Mouse (Mus musculus) neural tube, embryonic 13.5 days (tissue): ENCODE measurements around the gene Fancc. TPM values are rescaled to one million over a fixed set of nuclear protein-coding genes. Genes with fewer than 3 reads are reported as not detected.
A peak's percentile ranks its signal among the peaks of the same experiment; 100 is the strongest.

Source experiments
- ATAC-seq: fragments of 200-750 bp; cut with Nextera tagmentation; 2 replicates; pipeline ENCODE4 v1.8.0; 2017; ENCODE audit warnings: low read depth, mild to moderate bottlenecking, moderate TSS enrichment, moderate library complexity
- H3K27ac ChIP-seq: fragments of 300-500 bp; sonication (generic); replicated peaks from 2 replicates; pipeline ENCODE4 v1.5.1; 2015; ENCODE audit warnings: moderate library complexity, mild to moderate bottlenecking, inconsistent platforms
- H3K27me3 ChIP-seq: fragments of 300-500 bp; sonication (generic); 2 replicates; pipeline ENCODE4 v1.6.1; 2015; ENCODE audit warnings: mild to moderate bottlenecking, inconsistent platforms
- H3K36me3 ChIP-seq: fragments of 300-500 bp; sonication (generic); 2 replicates; pipeline ENCODE4 v1.6.1; 2015; ENCODE audit warnings: mild to moderate bottlenecking, inconsistent platforms
- H3K4me1 ChIP-seq: fragments of 300-500 bp; sonication (generic); replicated peaks from 2 replicates; pipeline ENCODE4 v1.6.1; 2015; ENCODE audit warnings: inconsistent platforms
- H3K4me2 ChIP-seq: fragments of 300-500 bp; sonication (generic); 2 replicates; pipeline ENCODE4 v1.6.1; 2015; ENCODE audit warnings: inconsistent platforms, mild to moderate bottlenecking, moderate library complexity
- H3K4me3 ChIP-seq: fragments of 300-500 bp; sonication (generic); 2 replicates; pipeline ENCODE4 v1.5.1; 2015; ENCODE audit warnings: mild to moderate bottlenecking, inconsistent platforms
- H3K9ac ChIP-seq: fragments of 300-500 bp; sonication (generic); 2 replicates; pipeline ENCODE4 v1.6.1; 2015; ENCODE audit warnings: moderate library complexity, mild to moderate bottlenecking, inconsistent platforms
- H3K9me3 ChIP-seq: fragments of 300-500 bp; sonication (generic); 2 replicates; pipeline ENCODE4 v1.6.1; 2016; ENCODE audit warnings: inconsistent platforms
- WGBS: fragments of 180-500 bp; shearing (Covaris S2); methylation state at CpG from one replicate; pipeline ENCODE4 v1.1.7; 2015; 5-methylcytosine and 5-hydroxymethylcytosine counted together
- polyA plus RNA-seq: library from polyadenylated mRNA; unstranded; fragments of >200 nt; fragmentation: Nextera tagmentation; extraction: Ambion mirVana; gene quantifications from 2 replicates; pipeline ENCODE4 v1.2.1, GENCODE M21; 2015

Fancc gene
- polyA plus RNA-seq, 1 experiment from 2014 or later = 15.3 TPM

DNA sequence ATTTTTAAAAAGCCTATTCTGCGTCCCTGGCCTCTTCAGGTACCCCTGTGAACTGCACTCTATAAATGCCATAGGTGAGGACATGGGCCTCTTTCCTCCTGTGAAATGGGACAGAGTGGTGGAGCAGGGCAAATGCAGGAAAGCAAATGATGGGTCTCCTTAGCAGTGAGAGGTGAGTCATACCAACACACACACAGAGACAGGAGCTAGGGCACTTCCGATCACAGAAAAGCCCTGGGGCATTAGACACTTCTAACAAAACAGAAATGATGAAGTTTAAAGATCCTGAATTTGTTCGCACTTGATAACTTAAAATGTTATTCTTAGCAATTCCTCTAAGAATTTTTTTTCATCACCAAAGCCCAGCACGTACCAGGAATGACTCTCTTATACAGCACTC, 157.1 kb downstream of the Fancc start:
- H3K4me2 ChIP-seq = no peak overlapping the region
- no peaks in the 10 kb centered on the region; the same call in 1 of the 2 replicates for H3K36me3 ChIP-seq
- 92% methylated on average over 4 of the region's 4 CpGs for WGBS
- H3K9ac ChIP-seq = no peak overlapping the region
- H3K27ac ChIP-seq = no peak overlapping the region
- H3K4me1 ChIP-seq = peaks cover 25% of the 10 kb centered on the region
- ATAC-seq = no peak
- no peak overlapping the region for H3K4me3 ChIP-seq
- no peaks in the 10 kb centered on the region for H3K27me3 ChIP-seq
- H3K9me3 ChIP-seq = no peaks in the 10 kb centered on the region

DNA sequence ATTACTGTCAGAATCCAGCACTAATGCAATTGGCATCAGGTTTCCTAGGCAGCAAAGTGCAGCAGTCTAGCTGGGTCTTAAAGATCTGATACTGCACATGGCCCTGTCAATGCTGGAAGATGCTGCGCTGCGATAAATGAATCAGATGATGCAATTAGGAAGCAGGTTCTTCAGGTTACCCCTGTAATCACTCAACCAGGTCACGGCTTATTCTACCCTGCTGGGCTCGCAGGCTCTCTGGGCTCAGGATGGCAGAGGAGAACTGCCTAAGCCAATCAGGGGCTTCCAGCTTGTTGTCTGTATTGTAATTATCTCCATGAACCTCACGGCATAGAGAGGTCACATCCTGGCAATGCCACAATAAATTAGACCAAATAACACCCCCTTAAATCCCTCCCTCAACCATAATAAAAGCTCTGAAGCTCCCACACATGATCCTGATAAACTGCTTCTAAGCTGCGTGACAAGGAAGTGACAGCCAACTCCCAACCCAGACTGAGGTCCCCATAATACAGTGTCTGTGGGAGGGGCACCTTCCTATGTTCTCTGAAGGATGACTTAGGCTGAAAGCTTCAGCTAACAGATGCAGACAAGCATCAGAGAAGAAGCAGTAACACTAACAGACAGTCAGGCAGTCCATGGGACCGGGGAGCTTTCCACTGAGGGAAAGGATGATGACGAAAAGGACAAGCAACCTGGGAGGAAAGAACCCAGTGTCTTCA, 159.7 kb downstream of the Fancc start:
- Histone ChIP-seq H3K9me3 (no peaks in the 10 kb centered on the region), H3K27me3 (no peaks in the 10 kb centered on the region), H3K4me3 (no peak overlapping the region), H3K9ac (peak overlapping the region; percentile 13), H3K4me2 (no peak overlapping the region), H3K27ac (peak overlapping the region; percentile 49), H3K36me3 (no peaks in the 10 kb centered on the region), H3K4me1 (peaks cover 25% of the 10 kb centered on the region)
- peak; percentile 36; the same call in 1 of the 2 replicates for ATAC-seq
- 51% methylated on average over 8 of the region's 8 CpGs for WGBS

GRCm38 (mm10) chr13:63336335-63336734, 160.7 kb downstream of the Fancc start:
- ATAC-seq = peak; percentile 92
- Histone ChIP-seq H3K4me3 (no peak overlapping the region), H3K36me3 (no peaks in the 10 kb centered on the region), H3K27ac (peak overlapping the region; percentile 49), H3K9ac (no peak overlapping the region), H3K27me3 (no peaks in the 10 kb centered on the region), H3K9me3 (no peaks in the 10 kb centered on the region), H3K4me1 (peaks cover 25% of the 10 kb centered on the region), H3K4me2 (no peak overlapping the region)
- 31% methylated on average over 7 of the region's 7 CpGs for WGBS

DNA sequence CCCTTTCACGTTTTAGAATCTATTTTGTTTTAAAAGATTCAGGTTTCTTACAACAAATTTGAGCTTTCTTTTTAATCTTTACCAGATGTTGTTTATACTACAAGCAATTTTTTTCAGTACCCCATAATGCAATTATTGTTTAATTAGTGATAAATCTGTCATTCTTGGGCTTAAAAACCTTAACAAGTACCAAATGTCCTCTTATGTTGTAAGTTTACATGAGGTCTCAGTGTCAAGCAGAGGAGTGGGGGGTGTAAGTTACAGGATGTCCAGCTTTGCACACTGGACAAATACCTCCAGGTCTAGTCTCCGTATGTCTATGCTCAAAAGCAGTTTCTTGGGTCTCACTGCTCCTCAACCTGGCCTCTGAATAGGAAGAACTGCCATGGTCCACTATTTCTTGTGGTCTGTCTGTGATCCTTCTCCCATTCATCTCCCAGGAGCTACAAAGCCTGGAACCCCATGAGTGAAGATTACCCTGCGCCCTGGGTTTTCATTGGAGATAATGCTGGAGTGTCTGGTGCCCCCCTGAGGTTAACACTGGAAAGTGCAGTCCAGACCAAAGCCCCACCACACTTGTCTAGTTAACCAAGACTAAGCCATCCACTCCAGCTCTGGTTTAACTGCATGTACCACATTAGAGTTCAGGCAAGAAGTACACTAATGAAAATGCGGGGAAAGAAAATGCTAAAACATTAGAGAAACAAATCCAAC, 161.5 kb downstream of the Fancc start:
- no peak for ATAC-seq
- Histone ChIP-seq H3K4me3 (no peak overlapping the region), H3K4me2 (no peak overlapping the region), H3K36me3 (no peaks in the 10 kb centered on the region), H3K9ac (no peak overlapping the region), H3K27me3 (no peaks in the 10 kb centered on the region), H3K9me3 (no peaks in the 10 kb centered on the region), H3K4me1 (peaks cover 27% of the 10 kb centered on the region), H3K27ac (peak overlapping the region; percentile 49)
- WGBS = 64% methylated on average over 4 of the region's 4 CpGs

DNA sequence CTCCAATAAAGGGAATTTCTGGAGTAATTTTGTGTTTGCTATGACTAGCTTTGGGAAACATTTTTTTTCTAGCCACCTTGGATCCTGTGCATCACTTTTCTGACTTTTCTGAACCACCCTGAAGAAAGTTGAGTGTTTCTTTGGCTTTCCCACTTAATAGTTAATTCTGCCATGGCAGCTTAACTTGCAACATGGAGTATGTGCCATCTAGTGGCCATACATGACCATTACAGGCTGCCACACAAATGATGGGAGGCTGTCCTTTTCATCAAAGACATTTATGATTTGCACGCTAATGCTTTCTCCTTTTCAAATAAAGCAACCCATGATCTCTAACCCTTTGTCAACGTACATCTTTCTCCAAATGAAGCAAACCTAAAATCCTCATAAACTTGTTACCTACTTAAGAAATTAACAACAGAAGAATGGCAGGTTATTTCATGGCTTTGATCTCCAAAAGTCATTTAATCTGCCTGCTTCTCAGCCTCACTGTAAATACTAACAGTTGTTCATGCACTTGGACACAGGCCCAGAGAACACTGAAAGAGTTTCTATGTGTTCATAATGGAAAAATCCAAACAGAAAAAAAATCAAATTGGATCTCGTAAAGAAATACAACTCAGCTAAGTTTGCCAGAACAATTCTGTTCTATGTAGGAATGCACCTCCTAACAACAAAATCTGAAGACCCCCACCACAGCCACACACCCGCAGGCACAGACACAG, 164.3 kb downstream of the Fancc start:
- Histone ChIP-seq H3K4me1 (peaks cover 40% of the 10 kb centered on the region), H3K9me3 (no peaks in the 10 kb centered on the region), H3K4me2 (no peak overlapping the region), H3K9ac (no peak overlapping the region), H3K4me3 (no peak overlapping the region), H3K27ac (no peak overlapping the region), H3K27me3 (no peaks in the 10 kb centered on the region), H3K36me3 (no peaks in the 10 kb centered on the region)
- WGBS = 45% methylated on average over 4 of the region's 4 CpGs
- ATAC-seq = no peak

GRCm38 (mm10) chr13:63331379-63331778, 165.7 kb downstream of the Fancc start:
- no peaks in the 10 kb centered on the region for H3K9me3 ChIP-seq
- no peak overlapping the region for H3K4me3 ChIP-seq
- no peaks in the 10 kb centered on the region for H3K36me3 ChIP-seq
- no peak overlapping the region for H3K4me2 ChIP-seq
- H3K9ac ChIP-seq = no peak overlapping the region
- 49% methylated on average over 4 of the region's 4 CpGs for WGBS
- H3K27ac ChIP-seq = no peak overlapping the region
- no peak for ATAC-seq
- peaks cover 27% of the 10 kb centered on the region for H3K4me1 ChIP-seq
- no peaks in the 10 kb centered on the region for H3K27me3 ChIP-seq

DNA sequence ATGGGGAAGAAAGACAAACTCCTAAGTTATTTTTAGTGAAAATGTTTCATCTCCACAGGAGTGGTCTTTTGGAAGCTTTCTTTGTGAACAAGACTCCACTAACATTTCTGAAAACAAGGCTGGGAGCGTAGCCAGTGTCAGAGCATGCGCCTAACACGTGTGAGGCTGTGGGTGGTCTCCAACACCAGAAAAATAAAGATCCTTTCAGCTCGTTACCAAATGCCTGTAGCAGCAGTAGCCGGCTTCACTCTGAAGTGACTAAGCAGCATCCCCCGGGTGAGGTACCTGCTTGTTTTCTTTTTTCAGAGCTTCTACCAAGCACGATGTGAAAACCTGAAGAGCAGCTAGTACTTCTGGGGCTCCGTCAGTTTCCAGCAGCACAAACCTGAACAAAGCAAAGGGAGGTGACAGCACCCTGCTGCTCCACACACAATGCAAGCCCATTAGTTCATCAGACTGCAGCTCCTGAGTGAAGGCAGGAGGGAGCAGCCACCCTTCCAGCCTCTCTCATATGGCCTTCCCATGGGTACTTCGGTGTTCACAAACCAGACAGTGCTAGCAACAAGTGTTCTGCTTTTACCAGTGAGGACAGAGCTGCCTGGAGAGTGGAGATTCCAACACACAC, 166.7 kb downstream of the Fancc start:
- 11% methylated on average over 9 of the region's 9 CpGs for WGBS
- Histone ChIP-seq H3K4me2 (no peak overlapping the region), H3K36me3 (no peaks in the 10 kb centered on the region), H3K27me3 (no peaks in the 10 kb centered on the region), H3K27ac (no peak overlapping the region), H3K4me1 (peaks cover 19% of the 10 kb centered on the region), H3K9ac (no peak overlapping the region), H3K4me3 (no peak overlapping the region), H3K9me3 (no peaks in the 10 kb centered on the region)
- no peak for ATAC-seq

GRCm38 (mm10) chr13:63326015-63326414, 171.1 kb downstream of the Fancc start:
- no peak overlapping the region for H3K27ac ChIP-seq
- no peaks in the 10 kb centered on the region for H3K27me3 ChIP-seq
- no peak overlapping the region for H3K4me2 ChIP-seq
- no peaks in the 10 kb centered on the region; the same call in 1 of the 2 replicates for H3K36me3 ChIP-seq
- no peak overlapping the region for H3K4me3 ChIP-seq
- H3K4me1 ChIP-seq = peaks cover 50% of the 10 kb centered on the region
- no peak for ATAC-seq
- no peak overlapping the region for H3K9ac ChIP-seq
- 91% methylated on average over 2 of the region's 2 CpGs for WGBS
- H3K9me3 ChIP-seq = no peaks in the 10 kb centered on the region

DNA sequence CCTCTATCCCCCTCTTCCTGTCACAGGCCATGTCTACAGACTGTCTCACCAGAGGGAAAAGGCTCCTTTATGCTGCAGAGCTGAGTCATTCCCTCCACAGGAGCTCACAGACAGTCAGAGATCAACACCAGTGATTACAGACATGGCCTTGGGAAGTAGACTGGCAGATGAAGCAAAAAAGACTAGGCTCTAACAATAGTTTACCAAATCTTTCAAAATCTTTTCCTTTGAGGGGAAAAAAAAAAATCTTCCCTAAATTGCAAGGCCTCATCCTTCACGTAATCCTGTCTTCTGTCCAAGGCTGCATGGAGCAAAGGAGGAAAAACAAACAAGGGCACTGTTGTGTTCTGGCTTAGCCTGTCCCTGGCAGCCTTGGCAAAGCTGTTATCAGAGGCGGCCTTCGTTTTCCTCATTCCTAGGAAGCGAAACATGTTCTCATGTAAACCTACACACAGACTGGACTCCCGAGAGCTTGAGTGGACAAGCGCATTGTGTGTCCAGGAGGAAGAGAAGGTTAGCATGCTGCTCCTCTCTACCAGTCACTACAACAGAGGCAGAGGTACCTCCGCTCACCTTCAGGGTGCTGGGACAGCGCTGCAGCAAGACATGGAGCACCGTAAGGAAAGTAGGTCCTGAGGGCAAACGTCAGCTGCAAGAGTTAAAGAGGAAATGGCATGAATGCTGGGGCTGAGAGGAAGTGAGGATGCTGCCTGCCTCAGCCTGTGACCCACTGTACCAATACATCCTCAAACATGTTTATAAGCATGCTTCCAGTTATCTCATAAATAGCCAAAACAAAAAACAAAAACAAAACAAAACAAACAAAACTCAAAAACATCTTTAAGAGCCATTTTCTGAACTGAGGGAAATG, 171.9 kb downstream of the Fancc start:
- no peaks in the 10 kb centered on the region for H3K27me3 ChIP-seq
- peaks cover 44% of the 10 kb centered on the region for H3K4me1 ChIP-seq
- H3K9ac ChIP-seq = no peak overlapping the region
- no peak overlapping the region for H3K4me3 ChIP-seq
- no peak overlapping the region for H3K4me2 ChIP-seq
- ATAC-seq = no peak
- H3K36me3 ChIP-seq = peaks cover 4% of the 10 kb centered on the region; the same call in 1 of the 2 replicates
- no peaks in the 10 kb centered on the region for H3K9me3 ChIP-seq
- H3K27ac ChIP-seq = peak overlapping the region; percentile 39; the same call in 1 of the 2 replicates
- 82% methylated on average over 10 of the region's 10 CpGs for WGBS

GRCm38 (mm10) chr13:63324311-63324710, 172.8 kb downstream of the Fancc start:
- H3K27me3 ChIP-seq = no peaks in the 10 kb centered on the region
- H3K36me3 ChIP-seq = peaks cover 4% of the 10 kb centered on the region; the same call in 1 of the 2 replicates
- no peak overlapping the region for H3K4me3 ChIP-seq
- no peak overlapping the region for H3K4me2 ChIP-seq
- peaks cover 35% of the 10 kb centered on the region for H3K4me1 ChIP-seq
- H3K27ac ChIP-seq = peak overlapping the region; percentile 39; the same call in 1 of the 2 replicates
- no peak overlapping the region for H3K9ac ChIP-seq
- no peaks in the 10 kb centered on the region for H3K9me3 ChIP-seq
- ATAC-seq = no peak
- 66% methylated on average over 3 of the region's 3 CpGs for WGBS
